Mouse (Mus musculus) embryonic fibroblast, embryonic 13.5 days (primary cell): ENCODE results near the gene Usp3.

Experiments
- CTCF ChIP-seq: IDR thresholded peaks from 2 replicates; pipeline ENCODE4 v1.5.1; 2011; ENCODE audit warnings: mild to moderate bottlenecking, control low read depth, low read length, moderate library complexity, borderline replicate concordance; ENCODE audit not compliant: insufficient read depth
- POLR2A ChIP-seq: IDR thresholded peaks from 2 replicates; pipeline ENCODE4 v1.6.1; 2011; ENCODE audit warnings: low read depth, mild to moderate bottlenecking, control low read depth, low read length, moderate library complexity

GRCm38 (mm10) chr9:66560295-66560694, 32.6 kb downstream of the Usp3 start:
- TF ChIP-seq POLR2A: no peak
- TF ChIP-seq CTCF: no peak
